In the genomic region with DNA sequence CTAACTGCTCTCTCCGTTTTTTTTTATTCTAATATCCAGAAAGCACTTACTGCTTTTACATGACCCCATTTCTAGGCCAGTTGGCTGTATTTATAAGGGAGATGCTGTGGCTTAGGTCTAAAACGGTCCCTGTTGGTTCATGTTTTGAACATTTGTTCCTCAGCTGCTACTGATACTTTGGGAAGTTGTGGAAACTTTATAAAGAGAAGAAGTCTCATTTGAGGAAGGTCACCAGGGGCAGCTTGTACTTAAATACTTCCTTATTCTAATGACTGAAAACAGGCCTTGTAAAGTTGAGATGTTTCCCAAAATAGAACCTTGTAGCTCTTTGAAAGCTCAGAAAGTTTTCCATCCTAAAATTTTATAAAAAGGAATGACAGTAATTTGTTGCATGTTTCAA, we compare ENCODE assay signal across 15 mouse cellular contexts.
"Had no signal": no experiment of that assay in that cellular context is flagged by ENCODE, and none has a peak within 500 bp of the region (broad histone marks: within the 10 kb centered on the region; RNA-seq: fewer than 3 reads in every experiment).

No protein-coding gene starts in this region.

- H3K36me3 ChIP-seq: limb, embryonic 15.5 days; liver, embryonic 13.5 days; midbrain, embryonic 15.5 days; neural tube, embryonic 13.5 days; stomach, embryonic 15.5 days had no signal

- H3K9ac ChIP-seq: limb, embryonic 15.5 days; liver, embryonic 13.5 days; midbrain, embryonic 15.5 days; neural tube, embryonic 13.5 days; stomach, embryonic 15.5 days had no signal

- ATAC-seq: midbrain, embryonic 15.5 days had no signal

- H3K4me2 ChIP-seq: limb, embryonic 15.5 days; liver, embryonic 13.5 days; midbrain, embryonic 11.5 days; midbrain, embryonic 15.5 days; neural tube, embryonic 13.5 days; stomach, embryonic 15.5 days had no signal

- H3K4me3 ChIP-seq: limb, embryonic 15.5 days; liver, embryonic 13.5 days; midbrain, embryonic 15.5 days; neural tube, embryonic 13.5 days; stomach, embryonic 15.5 days had no signal

- H3K27ac ChIP-seq: kidney, postnatal 0 days; limb, embryonic 15.5 days; liver, embryonic 13.5 days; midbrain, embryonic 15.5 days; neural tube, embryonic 13.5 days; stomach, embryonic 15.5 days had no signal

- H3K9me3 ChIP-seq: limb, embryonic 15.5 days; liver, embryonic 13.5 days; midbrain, embryonic 15.5 days; neural tube, embryonic 13.5 days; stomach, embryonic 15.5 days had no signal

- DNase-seq: kidney, adult 8-10 months; layer of hippocampus, adult 9-11 months; layer of hippocampus, postnatal 36 days; liver, embryonic 13.5 days; lung, adult 18-20 months; retina, postnatal 1 day; right cerebral cortex, postnatal 4 days; thymus, adult 2 months; thymus, postnatal 25 days had no signal

- H3K4me1 ChIP-seq: limb, embryonic 15.5 days; liver, embryonic 13.5 days; midbrain, embryonic 15.5 days; neural tube, embryonic 13.5 days; stomach, embryonic 15.5 days had no signal

- H3K27me3 ChIP-seq: limb, embryonic 15.5 days; liver, embryonic 13.5 days; midbrain, embryonic 15.5 days; neural tube, embryonic 13.5 days; stomach, embryonic 15.5 days had no signal
